Mouse (Mus musculus): ENCODE results near the gene Gata3. TPM values are rescaled to one million over a fixed set of nuclear protein-coding genes. Genes with fewer than 3 reads are reported as not detected.

The Gata3 gene
- polyA plus RNA-seq, 1 experiment from 2014 or later: 98.5 TPM

DNA sequence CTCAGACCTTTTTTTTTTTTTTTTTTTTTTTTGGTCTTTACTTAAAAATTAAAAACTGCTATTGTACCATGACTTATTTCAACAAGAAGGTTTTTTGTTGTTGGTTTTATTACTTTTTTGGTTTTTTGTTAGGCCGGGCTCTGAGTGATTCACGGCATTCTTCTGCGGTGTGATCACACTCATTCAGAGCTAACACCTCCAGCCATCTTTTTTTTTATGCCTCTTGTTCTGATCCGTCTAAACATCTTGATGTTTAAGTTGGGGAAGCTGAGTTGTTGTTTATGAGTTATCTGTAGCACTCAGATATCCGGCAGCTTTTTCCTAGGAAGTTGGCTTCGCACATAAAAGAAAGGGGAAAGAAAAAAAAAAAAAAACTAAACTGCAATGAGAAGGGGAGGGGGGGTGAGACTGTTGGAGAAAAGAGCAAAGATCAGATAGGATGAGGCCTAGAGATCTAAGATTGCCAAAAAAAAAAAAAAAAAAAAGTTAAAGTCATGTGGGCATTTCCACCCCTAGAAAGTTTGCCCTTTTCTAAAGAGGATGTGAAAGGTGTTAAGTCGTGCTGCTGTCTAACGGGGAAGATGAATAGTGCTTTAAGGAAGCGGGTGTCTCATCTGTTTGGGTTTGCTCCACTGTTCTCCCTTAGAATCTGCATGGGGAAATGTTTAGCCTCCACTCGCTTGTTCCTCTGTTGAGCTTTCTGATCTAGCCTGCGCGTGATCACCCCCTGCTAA is 22.6 kb downstream of the Gata3 start:
- H3K27ac ChIP-seq: no peak overlapping the region
- 39% methylated on average over 12 of the region's 12 CpGs for WGBS
- peaks cover 60% of the 10 kb centered on the region for H3K27me3 ChIP-seq
- H3K36me3 ChIP-seq: no peaks in the 10 kb centered on the region
- no peak overlapping the region for H3K4me3 ChIP-seq (replicated peaks)
- ATAC-seq (replicated peaks; ENCODE audit: low FRiP score): no peak
- no peaks in the 10 kb centered on the region for H3K9me3 ChIP-seq (replicated peaks)
- 0 out of 2 replicates have a peak, but pooled peaks cover 4% of the 10 kb centered on the region for H3K4me1 ChIP-seq
- peak overlapping the region; percentile 12; the same call in 1 of the 2 replicates for H3K4me2 ChIP-seq
- H3K9ac ChIP-seq: no peak overlapping the region

DNA sequence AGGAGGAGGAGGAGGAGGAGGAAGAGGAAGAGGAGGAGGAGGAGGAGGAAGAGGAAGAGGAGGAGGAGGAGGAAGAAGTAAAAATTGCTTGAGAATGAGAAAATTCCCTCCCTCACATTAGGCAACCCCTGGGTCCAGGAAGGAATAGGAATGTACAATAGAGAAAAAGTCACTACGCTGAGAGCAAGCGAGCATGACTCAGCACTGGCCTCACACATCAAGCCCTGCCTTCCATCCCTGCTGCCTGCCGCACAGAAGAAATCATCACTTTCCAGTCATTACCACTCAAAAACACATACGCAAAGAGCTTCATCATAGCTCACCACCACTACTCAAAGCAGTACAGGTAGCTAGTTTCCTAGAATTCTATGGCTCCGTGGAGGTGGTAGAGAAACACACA is 29.1 kb downstream of the Gata3 start:
- Histone ChIP-seq H3K4me3 (replicated peaks) (no peak overlapping the region), H3K9ac (no peak overlapping the region), H3K27me3 (0 out of 2 replicates have a peak, but pooled peaks cover 4% of the 10 kb centered on the region), H3K9me3 (replicated peaks) (no peaks in the 10 kb centered on the region), H3K4me2 (no peak overlapping the region), H3K27ac (no peak overlapping the region), H3K4me1 (no peaks in the 10 kb centered on the region), H3K36me3 (no peaks in the 10 kb centered on the region)
- 78% methylated on average over 5 of the region's 5 CpGs for WGBS
- no peak for ATAC-seq (replicated peaks; ENCODE audit: low FRiP score)

DNA sequence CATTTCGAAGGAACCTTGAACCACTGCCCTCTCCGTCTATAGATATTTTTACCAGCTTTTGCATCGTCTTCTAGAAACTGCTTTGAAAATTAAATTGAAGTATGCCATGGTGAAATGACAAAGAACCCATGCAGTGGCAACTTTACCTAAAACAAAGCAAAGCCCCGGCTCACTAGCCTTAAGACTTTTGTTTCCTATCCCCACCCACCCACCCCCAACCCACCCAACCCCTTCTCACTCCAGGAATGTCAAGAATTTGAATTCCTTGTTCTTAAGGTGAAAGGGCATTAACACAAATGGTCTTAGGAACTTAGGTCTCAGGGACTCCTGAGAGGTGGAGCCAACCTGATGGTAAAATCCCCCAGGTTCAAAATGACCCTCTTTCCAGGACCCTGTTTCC is 34.0 kb downstream of the Gata3 start:
- H3K4me3 ChIP-seq (replicated peaks): no peak overlapping the region
- H3K4me2 ChIP-seq: no peak overlapping the region
- no peaks in the 10 kb centered on the region for H3K9me3 ChIP-seq (replicated peaks)
- no peak overlapping the region for H3K27ac ChIP-seq
- 51% methylated on average over 4 of the region's 4 CpGs for WGBS
- ATAC-seq (replicated peaks; ENCODE audit: low FRiP score): no peak
- H3K9ac ChIP-seq: no peak overlapping the region
- H3K27me3 ChIP-seq: peaks cover 3% of the 10 kb centered on the region; the same call in 1 of the 2 replicates
- H3K36me3 ChIP-seq: no peaks in the 10 kb centered on the region
- peaks cover 9% of the 10 kb centered on the region for H3K4me1 ChIP-seq

DNA sequence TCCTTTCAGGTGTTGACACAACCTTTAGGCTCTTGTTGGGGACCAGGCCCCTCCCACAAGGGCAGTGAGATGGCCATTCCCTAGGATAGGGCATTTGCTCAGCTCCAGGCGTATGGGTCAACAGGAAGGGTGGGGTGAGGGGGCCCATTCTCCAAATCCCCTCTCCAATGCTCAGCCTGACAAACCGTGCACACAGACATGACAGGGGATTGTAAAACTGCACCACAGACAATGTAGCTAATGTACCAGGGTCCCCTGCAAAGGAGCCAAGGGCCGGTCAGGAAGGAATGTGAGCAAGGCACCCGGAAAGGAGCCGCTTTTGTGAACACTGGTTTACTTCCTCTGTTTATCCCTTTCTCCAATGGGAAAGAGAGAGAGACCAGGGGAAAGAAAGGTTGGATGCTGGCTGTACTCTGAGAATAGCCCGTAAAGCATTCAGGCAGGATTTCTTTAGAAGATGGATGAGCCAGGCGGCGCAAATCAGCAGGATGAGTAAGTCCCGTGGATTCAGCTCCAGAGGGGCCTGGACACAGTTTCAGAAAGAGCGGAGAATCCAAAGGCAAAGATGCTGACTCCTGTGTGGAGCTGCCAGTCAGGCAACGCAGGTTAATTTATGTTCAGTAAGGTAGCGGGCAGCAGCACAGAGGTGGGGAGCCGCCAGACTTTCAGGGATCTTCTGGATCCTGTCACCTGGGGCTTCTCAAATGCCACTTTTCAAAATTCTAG is 36.8 kb downstream of the Gata3 start:
- no peak overlapping the region for H3K4me2 ChIP-seq
- H3K9ac ChIP-seq: no peak overlapping the region
- H3K27ac ChIP-seq: no peak overlapping the region; the same call in 1 of the 2 replicates
- no peak for ATAC-seq (replicated peaks; ENCODE audit: low FRiP score)
- H3K36me3 ChIP-seq: no peaks in the 10 kb centered on the region
- H3K27me3 ChIP-seq: peaks cover 3% of the 10 kb centered on the region; the same call in 1 of the 2 replicates
- H3K4me3 ChIP-seq (replicated peaks): no peak overlapping the region
- H3K9me3 ChIP-seq (replicated peaks): no peaks in the 10 kb centered on the region
- peaks cover 9% of the 10 kb centered on the region for H3K4me1 ChIP-seq
- WGBS: 20% methylated on average over 13 of the region's 13 CpGs

DNA sequence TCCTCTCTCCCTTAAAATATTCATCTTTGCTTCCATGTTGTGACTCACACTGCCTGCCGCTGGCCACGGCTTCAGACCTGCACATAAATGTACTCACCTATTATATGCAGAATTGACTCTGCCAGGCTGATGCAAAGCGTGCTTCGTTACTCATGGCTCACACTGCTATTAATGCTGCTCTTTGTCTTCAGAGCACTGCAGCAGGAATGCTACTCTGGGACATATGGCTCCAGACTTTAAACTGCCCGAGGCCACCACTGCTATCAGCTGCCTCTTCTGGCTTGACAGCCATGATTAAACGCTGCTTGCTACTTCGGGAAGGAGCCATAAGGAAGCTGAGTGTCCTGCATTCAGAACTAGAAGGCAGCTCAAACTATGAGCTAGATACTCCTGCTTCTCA is 54.6 kb downstream of the Gata3 start:
- 49% methylated on average over 7 of the region's 7 CpGs for WGBS

DNA sequence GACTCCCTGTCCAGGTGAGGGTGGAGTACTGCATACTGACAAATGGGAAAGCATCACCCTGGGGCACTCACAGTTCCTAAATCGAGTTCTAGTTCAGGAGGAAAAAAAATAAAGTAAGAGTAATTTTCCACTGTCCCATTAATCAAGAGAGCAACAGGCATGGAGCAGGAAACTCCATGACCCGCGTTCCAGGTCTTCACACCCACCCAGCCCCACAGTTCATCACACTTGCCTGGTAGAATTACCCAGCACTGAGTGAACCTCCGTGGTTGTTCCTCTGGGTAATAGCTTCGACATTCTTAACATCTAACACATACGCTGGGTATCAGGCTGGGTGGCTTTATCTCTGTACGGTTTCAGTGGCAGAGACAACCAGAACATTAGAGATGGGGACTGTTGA is 56.1 kb downstream of the Gata3 start:
- Histone ChIP-seq H3K36me3 (no peaks in the 10 kb centered on the region), H3K27me3 (no peaks in the 10 kb centered on the region), H3K4me1 (0 out of 2 replicates have a peak, but pooled peaks cover 3% of the 10 kb centered on the region), H3K4me2 (no peak overlapping the region), H3K9me3 (replicated peaks) (no peaks in the 10 kb centered on the region), H3K27ac (no peak overlapping the region), H3K9ac (no peak overlapping the region), H3K4me3 (replicated peaks) (no peak overlapping the region)
- ATAC-seq (replicated peaks; ENCODE audit: low FRiP score): peak; percentile 67
- WGBS: 38% methylated on average over 7 of the region's 7 CpGs

More for the DNA sequence above, 54.6 kb downstream of the Gata3 start:
- no peaks in the 10 kb centered on the region; the same call in 1 of the 2 replicates for H3K9me3 ChIP-seq (replicated peaks)
- no peak for ATAC-seq (replicated peaks; ENCODE audit: low FRiP score)
- no peaks in the 10 kb centered on the region for H3K36me3 ChIP-seq
- no peaks in the 10 kb centered on the region for H3K27me3 ChIP-seq
- H3K4me2 ChIP-seq: no peak overlapping the region
- H3K4me3 ChIP-seq (replicated peaks): no peak overlapping the region
- H3K27ac ChIP-seq: no peak overlapping the region
- no peak overlapping the region for H3K9ac ChIP-seq
- 0 out of 2 replicates have a peak, but pooled peaks cover 3% of the 10 kb centered on the region for H3K4me1 ChIP-seq

DNA sequence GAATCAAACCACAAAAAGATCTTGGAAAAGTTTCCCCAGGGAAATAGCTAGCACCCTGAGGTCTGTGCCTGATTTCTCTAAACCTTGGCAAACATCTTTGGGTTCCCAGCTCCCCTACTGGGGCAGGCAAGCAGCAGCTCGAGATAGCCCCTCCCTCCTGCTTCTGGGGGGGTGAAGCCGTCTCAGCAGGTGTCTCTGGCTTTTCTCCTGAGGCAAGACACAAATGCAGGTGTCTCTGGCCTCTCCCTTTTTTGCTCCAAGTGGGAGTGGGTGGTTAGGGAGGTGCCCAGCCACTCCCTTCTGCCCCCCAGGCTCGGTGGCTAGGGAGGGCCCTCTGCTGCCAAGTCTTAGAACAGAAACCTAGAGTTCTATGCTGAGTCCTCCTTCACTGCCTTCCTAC is 62.2 kb downstream of the Gata3 start:
- Histone ChIP-seq H3K9me3 (replicated peaks) (no peaks in the 10 kb centered on the region), H3K4me3 (replicated peaks) (no peak overlapping the region), H3K36me3 (no peaks in the 10 kb centered on the region), H3K27ac (no peak overlapping the region), H3K4me2 (no peak overlapping the region), H3K27me3 (no peaks in the 10 kb centered on the region), H3K4me1 (no peaks in the 10 kb centered on the region), H3K9ac (no peak overlapping the region)
- ATAC-seq (replicated peaks; ENCODE audit: low FRiP score): no peak
- 35% methylated on average over 3 of the region's 3 CpGs for WGBS

DNA sequence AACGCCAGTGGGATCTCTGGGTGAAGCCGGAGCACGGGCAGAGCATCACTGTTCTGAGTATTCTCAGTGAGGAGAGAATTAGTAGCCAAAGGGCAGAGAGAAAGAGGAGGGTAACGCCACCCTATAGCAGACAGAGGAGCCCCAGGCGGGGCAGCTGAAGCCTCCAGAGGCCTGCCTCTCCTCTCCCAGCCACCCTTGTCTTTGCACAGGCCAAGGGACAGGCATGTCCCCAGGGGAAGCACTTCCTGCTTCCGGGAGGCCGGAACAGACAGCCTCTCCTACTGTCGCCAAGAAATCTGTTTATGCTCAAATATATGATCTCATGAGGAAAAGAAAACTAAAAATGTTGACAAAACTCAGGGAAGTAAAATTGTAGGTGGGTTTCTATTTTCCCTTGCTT is 69.2 kb downstream of the Gata3 start:
- no peak for ATAC-seq (replicated peaks; ENCODE audit: low FRiP score)
- no peak overlapping the region for H3K4me3 ChIP-seq (replicated peaks)
- H3K9ac ChIP-seq: no peak overlapping the region
- H3K27ac ChIP-seq: no peak overlapping the region
- no peaks in the 10 kb centered on the region for H3K36me3 ChIP-seq
- H3K9me3 ChIP-seq (replicated peaks): no peaks in the 10 kb centered on the region
- H3K4me2 ChIP-seq: no peak overlapping the region
- WGBS: 75% methylated on average over 8 of the region's 8 CpGs
- H3K27me3 ChIP-seq: no peaks in the 10 kb centered on the region
- no peaks in the 10 kb centered on the region for H3K4me1 ChIP-seq

DNA sequence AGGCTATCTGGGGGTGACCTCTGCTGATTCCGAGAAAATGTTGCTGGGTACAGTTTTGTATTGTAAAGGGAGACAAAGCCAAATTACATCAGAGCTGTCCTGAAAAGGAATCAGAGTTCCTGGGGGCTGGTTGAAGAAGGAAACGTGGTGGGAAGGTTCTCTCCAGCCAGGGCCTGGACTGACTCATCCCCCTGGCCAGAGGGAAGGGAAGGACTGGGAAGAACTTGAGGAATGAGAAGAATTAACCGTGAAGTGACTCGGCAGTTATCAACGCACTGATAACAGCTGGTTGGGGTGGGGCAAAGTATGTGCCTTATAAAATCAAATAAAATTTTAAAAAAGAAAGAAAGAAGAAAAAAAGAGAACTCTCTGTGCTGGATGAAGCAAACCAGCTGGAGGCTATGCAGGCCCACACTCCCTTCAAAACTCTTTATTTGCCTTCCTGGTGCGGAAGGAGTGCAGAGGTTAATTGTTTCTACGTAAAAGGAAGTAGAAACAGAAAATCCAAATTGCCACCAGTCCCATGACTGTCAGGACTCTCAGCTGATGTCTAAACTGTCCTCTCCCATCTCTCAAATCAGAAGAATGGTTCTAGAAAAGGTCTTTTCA is 71.6 kb downstream of the Gata3 start:
- no peak overlapping the region for H3K4me2 ChIP-seq
- no peak overlapping the region for H3K4me3 ChIP-seq (replicated peaks)
- H3K9me3 ChIP-seq (replicated peaks): no peaks in the 10 kb centered on the region
- no peaks in the 10 kb centered on the region for H3K4me1 ChIP-seq
- H3K36me3 ChIP-seq: no peaks in the 10 kb centered on the region
- no peak overlapping the region for H3K9ac ChIP-seq
- ATAC-seq (replicated peaks; ENCODE audit: low FRiP score): no peak
- 57% methylated on average over 7 of the region's 7 CpGs for WGBS
- H3K27ac ChIP-seq: 0 out of 2 replicates have a peak overlapping the region, but pooled peaks have one; percentile 18
- no peaks in the 10 kb centered on the region for H3K27me3 ChIP-seq

Other genes starting within 250 kb of the Gata3 start
- gene 4930412O13Rik, start 8.8 kb downstream of the Gata3 start, polyA plus RNA-seq (2015; fragmentation: Nextera tagmentation; extraction: Ambion mirVana): 2.8 and 3.0 TPM in 2 replicates
- 4.9 and 6.2 TPM in 2 replicates for gene 9230102O04Rik, start 494 bp downstream of the Gata3 start, polyA plus RNA-seq (2015; fragmentation: Nextera tagmentation; extraction: Ambion mirVana)
- 16.4 TPM in 2 replicates for gene Taf3, start 158.6 kb upstream of the Gata3 start, polyA plus RNA-seq (2015; fragmentation: Nextera tagmentation; extraction: Ambion mirVana)
- gene Atp5c1, start 190.5 kb upstream of the Gata3 start, polyA plus RNA-seq (2015; fragmentation: Nextera tagmentation; extraction: Ambion mirVana): 661 and 685 TPM in 2 replicates
- 29.6 and 33.3 TPM in 2 replicates for gene Kin, start 190.6 kb upstream of the Gata3 start, polyA plus RNA-seq (2015; fragmentation: Nextera tagmentation; extraction: Ambion mirVana)
- 2.3 and 4.4 TPM in 2 replicates for gene Itih2, start 241.4 kb upstream of the Gata3 start, polyA plus RNA-seq (2015; fragmentation: Nextera tagmentation; extraction: Ambion mirVana)